Mouse (Mus musculus): ENCODE results near the gene Greb1. TPM values are rescaled to one million over a fixed set of nuclear protein-coding genes. Genes with fewer than 3 reads are reported as not detected.

Greb1 gene
- total RNA-seq, 2 experiments from 2014 or later: 0.27 to 0.38 TPM

GRCm38 (mm10) chr12:16798894-16799293 is 1.8 kb downstream of the Greb1 start:
- DNase-seq (ENCODE audit: low spot score in 2 of 2): no peak
- H3K4me3 ChIP-seq: no peak overlapping the region
- no peak for TF ChIP-seq CTCF (conservative IDR thresholded peaks at IDR 0.05)
- H3K27ac ChIP-seq: no peak overlapping the region

GRCm38 (mm10) chr12:16795781-16796180 is 4.9 kb downstream of the Greb1 start:
- no peak for TF ChIP-seq CTCF (conservative IDR thresholded peaks at IDR 0.05)

GRCm38 (mm10) chr12:16793371-16793770 is 7.3 kb downstream of the Greb1 start:
- no peak overlapping the region for H3K27ac ChIP-seq
- TF ChIP-seq CTCF (conservative IDR thresholded peaks at IDR 0.05): no peak
- no peak for DNase-seq (ENCODE audit: low spot score in 2 of 2)
- no peak overlapping the region for H3K4me3 ChIP-seq

More at GRCm38 (mm10) chr12:16795781-16796180, 4.9 kb downstream of the Greb1 start:
- H3K4me3 ChIP-seq: no peak overlapping the region
- DNase-seq (ENCODE audit: low spot score in 2 of 2): no peak
- no peak overlapping the region for H3K27ac ChIP-seq

GRCm38 (mm10) chr12:16790456-16790855 is 10.2 kb downstream of the Greb1 start:
- no peak for DNase-seq (ENCODE audit: low spot score in 2 of 2)
- no peak overlapping the region for H3K4me3 ChIP-seq

GRCm38 (mm10) chr12:16789756-16790155 is 10.9 kb downstream of the Greb1 start:
- no peak overlapping the region for H3K27ac ChIP-seq
- no peak for DNase-seq (ENCODE audit: low spot score in 2 of 2)
- H3K4me3 ChIP-seq: no peak overlapping the region
- no peak for TF ChIP-seq CTCF (conservative IDR thresholded peaks at IDR 0.05)

More at GRCm38 (mm10) chr12:16790456-16790855, 10.2 kb downstream of the Greb1 start:
- TF ChIP-seq CTCF (conservative IDR thresholded peaks at IDR 0.05): no peak
- H3K27ac ChIP-seq: no peak overlapping the region

GRCm38 (mm10) chr12:16789199-16789598 is 11.5 kb downstream of the Greb1 start:
- no peak for TF ChIP-seq CTCF (conservative IDR thresholded peaks at IDR 0.05)
- no peak for DNase-seq (ENCODE audit: low spot score in 2 of 2)
- H3K27ac ChIP-seq: no peak overlapping the region
- no peak overlapping the region for H3K4me3 ChIP-seq

- no peak for TF ChIP-seq CTCF (conservative IDR thresholded peaks at IDR 0.05)
- H3K4me3 ChIP-seq: no peak overlapping the region
- no peak for DNase-seq (ENCODE audit: low spot score in 2 of 2)
- H3K27ac ChIP-seq: no peak overlapping the region
Measured at GRCm38 (mm10) chr12:16788600-16788999, 12.1 kb downstream of the Greb1 start.

- Histone ChIP-seq H3K4me3 (no peak overlapping the region), H3K27ac (no peak overlapping the region)
- TF ChIP-seq CTCF (conservative IDR thresholded peaks at IDR 0.05): no peak
- DNase-seq (ENCODE audit: low spot score in 2 of 2): no peak
Measured at GRCm38 (mm10) chr12:16781034-16781746, 19.5 kb downstream of the Greb1 start.

GRCm38 (mm10) chr12:16780320-16780719 is 20.4 kb downstream of the Greb1 start:
- H3K27ac ChIP-seq: no peak overlapping the region
- H3K4me3 ChIP-seq: no peak overlapping the region
- TF ChIP-seq CTCF (conservative IDR thresholded peaks at IDR 0.05): no peak
- no peak for DNase-seq (ENCODE audit: low spot score in 2 of 2)

GRCm38 (mm10) chr12:16779165-16779564 is 21.5 kb downstream of the Greb1 start:
- Histone ChIP-seq H3K4me3 (no peak overlapping the region), H3K27ac (no peak overlapping the region)
- no peak for DNase-seq (ENCODE audit: low spot score in 2 of 2)
- no peak for TF ChIP-seq CTCF (conservative IDR thresholded peaks at IDR 0.05)

- TF ChIP-seq CTCF (conservative IDR thresholded peaks at IDR 0.05): no peak
- H3K27ac ChIP-seq: no peak overlapping the region
- DNase-seq (ENCODE audit: low spot score in 2 of 2): no peak
- H3K4me3 ChIP-seq: no peak overlapping the region
Measured at GRCm38 (mm10) chr12:16778523-16778922, 22.2 kb downstream of the Greb1 start.

- Histone ChIP-seq H3K27ac (no peak overlapping the region), H3K4me3 (no peak overlapping the region)
- no peak for TF ChIP-seq CTCF (conservative IDR thresholded peaks at IDR 0.05)
- DNase-seq (ENCODE audit: low spot score in 2 of 2): no peak
Measured at GRCm38 (mm10) chr12:16775351-16775750, 25.3 kb downstream of the Greb1 start.

- TF ChIP-seq CTCF (conservative IDR thresholded peaks at IDR 0.05): no peak
Measured at GRCm38 (mm10) chr12:16774605-16775004, 26.1 kb downstream of the Greb1 start.

GRCm38 (mm10) chr12:16769601-16770165 is 31.0 kb downstream of the Greb1 start:
- DNase-seq (ENCODE audit: low spot score in 2 of 2): no peak
- Histone ChIP-seq H3K4me3 (no peak overlapping the region), H3K27ac (no peak overlapping the region)
- no peak for TF ChIP-seq CTCF (conservative IDR thresholded peaks at IDR 0.05)

More at GRCm38 (mm10) chr12:16774605-16775004, 26.1 kb downstream of the Greb1 start:
- DNase-seq (ENCODE audit: low spot score in 2 of 2): no peak
- no peak overlapping the region for H3K27ac ChIP-seq
- H3K4me3 ChIP-seq: no peak overlapping the region

All from layer of hippocampus, adult 2 months (tissue).